Mouse (Mus musculus): ENCODE data around the gene Trappc4. TPM values are rescaled to one million over a fixed set of nuclear protein-coding genes. Genes with fewer than 3 reads are reported as not detected.
A peak's percentile ranks its signal among the peaks of the same experiment; 100 is the strongest.
"Not testable (repeated sequence)": the region's sequence is repeated elsewhere in the genome, so short reads cannot be mapped to it uniquely, and the experiment has no call there.

The Trappc4 gene
- polyA plus RNA-seq (2015; fragmentation: Nextera tagmentation; extraction: Ambion mirVana): 165 and 174 TPM in 2 replicates

GRCm38 (mm10) chr9:44406906-44407751, at the start of gene Trappc4, which contains the start of gene Rps25:
TSS of gene Trappc4 (minus strand) at chr9:44407600.
TSS of gene Rps25 (plus strand) at chr9:44407139.
- peak within 1 kb of the TSS; percentile 96 for H3K27ac ChIP-seq
- no peaks in the 10 kb centered on the region for H3K27me3 ChIP-seq
- H3K4me3 ChIP-seq: peak within 1 kb of the TSS; percentile 77
- ATAC-seq (ENCODE audit: insufficient number of reproducible peaks, insufficient read depth, low FRiP score, low TSS enrichment, low read depth): peak; percentile 93
- H3K36me3 ChIP-seq: peaks cover 67% of the 10 kb centered on the region
- under 1% methylated on average over 51 of the region's 51 CpGs for WGBS
- peaks cover 20% of the 10 kb centered on the region for H3K4me1 ChIP-seq
- H3K9me3 ChIP-seq: no peaks in the 10 kb centered on the region
- peak within 1 kb of the TSS; percentile 75 for H3K4me2 ChIP-seq
- H3K9ac ChIP-seq: peak within 1 kb of the TSS; percentile 91

GRCm38 (mm10) chr9:44454891-44455220, 47.5 kb upstream of the Trappc4 start, which contains the start of gene Upk2:
TSS of gene Upk2 (minus strand) at chr9:44454976.
- H3K4me1 ChIP-seq: peaks cover 28% of the 10 kb centered on the region
- ATAC-seq (ENCODE audit: insufficient number of reproducible peaks, insufficient read depth, low FRiP score, low TSS enrichment, low read depth): no peak
- H3K9me3 ChIP-seq: no peaks in the 10 kb centered on the region
- H3K27ac ChIP-seq: no peak within 1 kb of the TSS
- H3K4me3 ChIP-seq: no peak within 1 kb of the TSS; the same call in 1 of the 2 replicates
- H3K27me3 ChIP-seq: peaks cover 14% of the 10 kb centered on the region
- no peaks in the 10 kb centered on the region for H3K36me3 ChIP-seq
- 18% methylated on average over 4 of the region's 4 CpGs for WGBS
- H3K9ac ChIP-seq: peak within 1 kb of the TSS; percentile 32; the same call in 1 of the 2 replicates
- peak within 1 kb of the TSS; percentile 33 for H3K4me2 ChIP-seq

- no peak overlapping the region for H3K27ac ChIP-seq
These were observed 46.9 kb upstream of the Trappc4 start for GRCm38 (mm10) chr9:44454132-44454890.

GRCm38 (mm10) chr9:44450387-44450786, 43.0 kb upstream of the Trappc4 start:
- H3K4me2 ChIP-seq: no peak overlapping the region

More at GRCm38 (mm10) chr9:44454132-44454890, 46.9 kb upstream of the Trappc4 start:
- peak; percentile 80 for ATAC-seq (ENCODE audit: insufficient number of reproducible peaks, insufficient read depth, low FRiP score, low TSS enrichment, low read depth)
- Histone ChIP-seq H3K4me1 (peaks cover 28% of the 10 kb centered on the region), H3K27me3 (peaks cover 14% of the 10 kb centered on the region), H3K9me3 (no peaks in the 10 kb centered on the region), H3K36me3 (no peaks in the 10 kb centered on the region), H3K4me3 (no peak overlapping the region; the same call in 1 of the 2 replicates), H3K9ac (peak overlapping the region; percentile 32; the same call in 1 of the 2 replicates), H3K4me2 (peak overlapping the region; percentile 33)
- WGBS: 6% methylated on average over 14 of the region's 14 CpGs

GRCm38 (mm10) chr9:44444402-44445025, 37.1 kb upstream of the Trappc4 start:
- not testable (repeated sequence) for H3K27ac ChIP-seq; H3K9me3 ChIP-seq; H3K9ac ChIP-seq; H3K4me1 ChIP-seq; H3K36me3 ChIP-seq; ATAC-seq (ENCODE audit: insufficient number of reproducible peaks, insufficient read depth, low FRiP score, low TSS enrichment, low read depth); H3K4me2 ChIP-seq; H3K4me3 ChIP-seq; H3K27me3 ChIP-seq
- WGBS: 85% methylated on average over 7 of the region's 7 CpGs

More at GRCm38 (mm10) chr9:44450387-44450786, 43.0 kb upstream of the Trappc4 start:
- no peak overlapping the region for H3K9ac ChIP-seq
- no peaks in the 10 kb centered on the region for H3K36me3 ChIP-seq
- peaks cover 15% of the 10 kb centered on the region for H3K4me1 ChIP-seq
- no peak overlapping the region for H3K27ac ChIP-seq
- H3K9me3 ChIP-seq: no peaks in the 10 kb centered on the region
- H3K27me3 ChIP-seq: peaks cover 14% of the 10 kb centered on the region
- no peak for ATAC-seq (ENCODE audit: insufficient number of reproducible peaks, insufficient read depth, low FRiP score, low TSS enrichment, low read depth)
- H3K4me3 ChIP-seq: no peak overlapping the region

- Histone ChIP-seq H3K4me2 (no peak within 1 kb of the TSS), H3K9me3 (no peaks in the 10 kb centered on the region), H3K36me3 (no peaks in the 10 kb centered on the region), H3K9ac (no peak within 1 kb of the TSS), H3K27ac (no peak within 1 kb of the TSS), H3K4me3 (no peak within 1 kb of the TSS), H3K27me3 (no peaks in the 10 kb centered on the region), H3K4me1 (no peaks in the 10 kb centered on the region)
- ATAC-seq (ENCODE audit: insufficient number of reproducible peaks, insufficient read depth, low FRiP score, low TSS enrichment, low read depth): no peak
- WGBS: 78% methylated on average over 19 of the region's 19 CpGs
These were observed 33.6 kb upstream of the Trappc4 start, which contains the start of gene Foxr1 for GRCm38 (mm10) chr9:44440961-44441360. TSS of gene Foxr1 (minus strand) at chr9:44441136.

- H3K4me2 ChIP-seq: no peak overlapping the region
- no peaks in the 10 kb centered on the region for H3K36me3 ChIP-seq
- H3K4me1 ChIP-seq: peaks cover 11% of the 10 kb centered on the region
- no peak for ATAC-seq (ENCODE audit: insufficient number of reproducible peaks, insufficient read depth, low FRiP score, low TSS enrichment, low read depth)
- H3K27ac ChIP-seq: no peak overlapping the region
- H3K4me3 ChIP-seq: no peak overlapping the region
- 82% methylated on average over 6 of the region's 6 CpGs for WGBS
- H3K9ac ChIP-seq: peak overlapping the region; percentile 12; the same call in 1 of the 2 replicates
- no peaks in the 10 kb centered on the region for H3K27me3 ChIP-seq
- no peaks in the 10 kb centered on the region for H3K9me3 ChIP-seq
These were observed 28.3 kb upstream of the Trappc4 start for GRCm38 (mm10) chr9:44435747-44436146.

GRCm38 (mm10) chr9:44432577-44433185, 25.3 kb upstream of the Trappc4 start:
- H3K9ac ChIP-seq: no peak overlapping the region
- WGBS: 44% methylated on average over 5 of the region's 5 CpGs
- H3K36me3 ChIP-seq: no peaks in the 10 kb centered on the region
- ATAC-seq (ENCODE audit: insufficient number of reproducible peaks, insufficient read depth, low FRiP score, low TSS enrichment, low read depth): no peak
- no peak overlapping the region for H3K4me2 ChIP-seq
- no peak overlapping the region for H3K4me3 ChIP-seq
- no peak overlapping the region for H3K27ac ChIP-seq
- H3K27me3 ChIP-seq: no peaks in the 10 kb centered on the region
- H3K4me1 ChIP-seq: peaks cover 11% of the 10 kb centered on the region
- no peaks in the 10 kb centered on the region for H3K9me3 ChIP-seq

GRCm38 (mm10) chr9:44423576-44423975, 16.2 kb upstream of the Trappc4 start:
- H3K4me1 ChIP-seq: no peaks in the 10 kb centered on the region
- H3K27me3 ChIP-seq: no peaks in the 10 kb centered on the region
- H3K4me2 ChIP-seq: no peak overlapping the region
- H3K36me3 ChIP-seq: no peaks in the 10 kb centered on the region
- WGBS: 87% methylated on average over 4 of the region's 4 CpGs
- no peak overlapping the region for H3K27ac ChIP-seq
- H3K4me3 ChIP-seq: no peak overlapping the region
- no peak for ATAC-seq (ENCODE audit: insufficient number of reproducible peaks, insufficient read depth, low FRiP score, low TSS enrichment, low read depth)
- H3K9ac ChIP-seq: no peak overlapping the region
- no peaks in the 10 kb centered on the region for H3K9me3 ChIP-seq

- Histone ChIP-seq H3K36me3 (peaks cover 11% of the 10 kb centered on the region), H3K9ac (no peak overlapping the region), H3K27ac (no peak overlapping the region), H3K4me3 (no peak overlapping the region), H3K4me1 (peaks cover 10% of the 10 kb centered on the region), H3K27me3 (no peaks in the 10 kb centered on the region), H3K9me3 (no peaks in the 10 kb centered on the region), H3K4me2 (no peak overlapping the region)
- 73% methylated on average over 5 of the region's 5 CpGs for WGBS
- ATAC-seq (ENCODE audit: insufficient number of reproducible peaks, insufficient read depth, low FRiP score, low TSS enrichment, low read depth): no peak
These were observed 13.0 kb upstream of the Trappc4 start for GRCm38 (mm10) chr9:44420280-44420898.

Measured in embryonic facial prominence, embryonic 13.5 days (tissue).